Mouse (Mus musculus) spleen, adult 12 weeks (tissue): ENCODE results near the gene Olfr945.

Experiments used
- DNase-seq: peaks from one replicate; pipeline ENCODE4 v3.0.0; 2022; ENCODE audit warnings: low spot score

Gene Olfr945

GRCm38 (mm10) chr9:39276718-39277117 lies at the start of gene Olfr945:
Olfr945 (minus strand) TSS chr9:39276818.
- DNase-seq, result no peak

GRCm38 (mm10) chr9:39325945-39326344 lies 49.3 kb upstream of the Olfr945 start, which contains the start of gene Olfr948:
Olfr948 (minus strand) TSS chr9:39326045.
- DNase-seq, result no peak

- no peak for DNase-seq
Observed at GRCm38 (mm10) chr9:39287136-39287535, 10.5 kb upstream of the Olfr945 start.

DNA sequence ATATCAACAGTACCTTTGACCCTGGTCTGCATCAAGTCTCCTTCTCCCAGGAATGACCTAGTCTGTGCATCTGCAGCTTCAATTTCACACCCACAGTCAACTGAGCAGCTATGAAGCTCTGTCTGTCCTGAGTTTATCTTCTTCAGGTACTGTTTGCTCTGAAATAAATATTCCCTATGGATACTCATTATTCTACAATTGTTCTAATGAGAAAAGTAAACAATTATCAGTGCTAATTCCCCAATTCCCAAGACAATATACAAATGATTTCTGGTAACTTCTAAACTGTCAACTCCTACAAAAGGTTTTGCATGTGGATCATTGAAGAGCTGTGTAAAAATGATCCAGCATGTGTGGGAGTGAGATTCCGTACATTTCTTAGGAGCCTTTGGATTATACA lies 26.7 kb downstream of the Olfr945 start, which contains the start of gene Olfr1537:
Gene Olfr1537, minus strand, starts transcription at position 101 of the 400 bp plus-strand sequence.
- DNase-seq, result no peak
